Comparison of ENCODE assay signal across 23 mouse cellular contexts in the genomic region with DNA sequence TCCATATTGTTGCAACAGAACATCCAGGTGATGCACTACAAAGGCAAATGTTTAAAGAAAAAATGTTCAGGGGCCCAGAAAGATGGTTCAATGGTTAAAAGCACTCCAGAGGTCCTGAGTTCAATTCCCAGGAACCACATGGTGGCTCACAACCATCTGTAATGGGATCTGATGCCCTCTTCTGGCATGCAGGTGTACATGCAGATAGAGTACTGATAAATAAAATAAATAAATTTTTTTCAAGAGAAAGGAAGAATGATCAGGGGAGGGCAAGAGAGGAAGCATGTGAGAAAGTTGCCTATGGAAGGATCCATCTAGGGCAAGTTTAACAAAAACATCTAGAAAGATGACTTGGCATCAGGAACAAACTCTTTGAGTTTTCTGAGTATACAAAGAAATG. TPM values are rescaled to one million over a fixed set of nuclear protein-coding genes. Genes with fewer than 3 reads are reported as not detected.
A peak's percentile ranks its signal among the peaks of the same experiment; 100 is the strongest.
DNase-seq lines count a peak whose midpoint lies in the region; ATAC-seq and TF ChIP-seq lines count a peak whose summit lies in the region.
"Had no signal": no experiment of that assay in that cellular context is flagged by ENCODE, and none has a peak within 500 bp of the region (broad histone marks: within the 10 kb centered on the region; RNA-seq: fewer than 3 reads in every experiment).

No protein-coding gene starts in this region.

- DNase-seq in heart, adult 2 months: no peak
- no peak for DNase-seq in left cerebral cortex, adult 2 months (ENCODE audit: extremely low spot score in 1 of 2, low spot score in 2 of 2)
- DNase-seq in left cerebral cortex, postnatal 36 days (ENCODE audit: low spot score in 2 of 2): no peak
- no peak for DNase-seq in adrenal gland, adult 2 months
- DNase-seq: adrenal gland, postnatal 25 days; cerebellum, adult 8-10 months; cerebellum, postnatal 14 days; embryo, embryonic 11 days; gastrocnemius, adult 2 months; gastrocnemius, postnatal 25 days; heart, postnatal 10 days; heart, postnatal 4 days had no signal

- no peak overlapping the region for H3K4me2 ChIP-seq in heart, embryonic 11.5 days
- H3K4me2 ChIP-seq: embryonic facial prominence, embryonic 15.5 days; hindbrain, embryonic 12.5 days had no signal

- H3K79me2 ChIP-seq in heart, adult 2 months (replicated peaks; ENCODE audit: control insufficient read depth, insufficient read depth, low read length): no peaks in the 10 kb centered on the region

- H3K27ac ChIP-seq in heart, adult 2 months: no peak overlapping the region
- H3K27ac ChIP-seq in heart, embryonic 11.5 days (ENCODE audit: low read depth, low read length): no peak overlapping the region
- H3K27ac ChIP-seq in left cerebral cortex, adult 2 months: no peak overlapping the region
- H3K27ac ChIP-seq: embryonic facial prominence, embryonic 15.5 days; forebrain, embryonic 10.5 days; gastrocnemius, adult 2 months; hindbrain, embryonic 12.5 days had no signal

- TF ChIP-seq POLR2A in heart, adult 2 months (IDR thresholded peaks at IDR 0.05; ENCODE audit: insufficient read depth, low read depth, low read length): no peak

- no peak overlapping the region for H3K4me3 ChIP-seq in heart, adult 2 months
- H3K4me3 ChIP-seq in heart, embryonic 11.5 days (ENCODE audit: low read depth, low read length): no peak overlapping the region
- H3K4me3 ChIP-seq in left cerebral cortex, adult 2 months: no peak overlapping the region
- no peak overlapping the region for H3K4me3 ChIP-seq in E14TG2a.4 (replicated peaks; ENCODE audit: low read length)
- H3K4me3 ChIP-seq: embryonic facial prominence, embryonic 15.5 days; erythroblast, embryonic 14.5 days; forebrain, embryonic 10.5 days; gastrocnemius, adult 2 months; hindbrain, embryonic 12.5 days had no signal

- H3K9ac ChIP-seq in heart, adult 2 months (ENCODE audit: low read depth, low read length): no peak overlapping the region
- H3K9ac ChIP-seq in heart, embryonic 11.5 days (ENCODE audit: low read depth, low read length): no peak overlapping the region
- H3K9ac ChIP-seq: embryonic facial prominence, embryonic 15.5 days; hindbrain, embryonic 12.5 days had no signal

- peaks cover under 1% of the 10 kb centered on the region for H3K4me1 ChIP-seq in heart, adult 2 months (ENCODE audit: control insufficient read depth, insufficient read depth, low read length)
- no peaks in the 10 kb centered on the region for H3K4me1 ChIP-seq in heart, embryonic 11.5 days (ENCODE audit: control insufficient read depth, insufficient read depth, low read length)
- H3K4me1 ChIP-seq in E14TG2a.4 (replicated peaks; ENCODE audit: low read depth, low read length): peaks cover 10% of the 10 kb centered on the region; the same call in 1 of the 2 replicates

- no peak for TF ChIP-seq EP300 in heart, adult 2 months (IDR thresholded peaks at IDR 0.05; ENCODE audit: insufficient read depth, low read depth, low read length)

- H3K27me3 ChIP-seq in heart, adult 2 months (ENCODE audit: control insufficient read depth, insufficient read depth, low read length): no peaks in the 10 kb centered on the region
- no peaks in the 10 kb centered on the region for H3K27me3 ChIP-seq in heart, embryonic 11.5 days (ENCODE audit: control insufficient read depth, insufficient read depth, low read length)
- peaks cover 10% of the 10 kb centered on the region; the same call in 1 of the 2 replicates for H3K27me3 ChIP-seq in E14TG2a.4 (ENCODE audit: insufficient read depth, low read length)
- H3K27me3 ChIP-seq: embryonic facial prominence, embryonic 15.5 days had no signal

- peak; percentile 31 for TF ChIP-seq CTCF in heart, adult 2 months (IDR thresholded peaks at IDR 0.05)
- TF ChIP-seq CTCF in left cerebral cortex, adult 2 months (IDR thresholded peaks at IDR 0.05): peak; percentile 5; the same call in 1 of the 2 replicates
- TF ChIP-seq CTCF in E14TG2a.4 (conservative IDR thresholded peaks at IDR 0.05; ENCODE audit: low read length): peak; percentile 32

- no peaks in the 10 kb centered on the region for H3K36me3 ChIP-seq in heart, adult 2 months (ENCODE audit: control insufficient read depth, insufficient read depth, low read length)
- no peaks in the 10 kb centered on the region for H3K36me3 ChIP-seq in heart, embryonic 11.5 days (ENCODE audit: control insufficient read depth, insufficient read depth, low read length)
- H3K36me3 ChIP-seq in E14TG2a.4 (ENCODE audit: insufficient read depth, low read length): no peaks in the 10 kb centered on the region
- H3K36me3 ChIP-seq: embryonic facial prominence, embryonic 15.5 days; forebrain, embryonic 10.5 days; hindbrain, embryonic 12.5 days had no signal

- H3K9me3 ChIP-seq in heart, embryonic 11.5 days (replicated peaks; ENCODE audit: control insufficient read depth, low read length): no peaks in the 10 kb centered on the region
- H3K9me3 ChIP-seq in E14TG2a.4 (ENCODE audit: low read length): no peaks in the 10 kb centered on the region
- H3K9me3 ChIP-seq: embryonic facial prominence, embryonic 15.5 days; forebrain, embryonic 10.5 days; hindbrain, embryonic 12.5 days had no signal

- no peak for ATAC-seq in heart, embryonic 11.5 days (replicated peaks; ENCODE audit: insufficient number of reproducible peaks, low FRiP score, low TSS enrichment)
- no peak for ATAC-seq in megakaryocyte, adult 5-6 weeks (ENCODE audit: poor library complexity, severe bottlenecking)
- ATAC-seq: activated CD4-positive, CD25-positive, alpha-beta regulatory T cell, adult 4 months; forebrain, embryonic 14.5 days; hindbrain, embryonic 16.5 days; inflammation-experienced regulatory T-cells, adult 6 months had no signal

- intact Hi-C loops in heart, adult 2 months (cut with DNase I): no loop called here
- intact Hi-C loops in left cerebral cortex, adult 2 months (cut with DNase I): no loop called here
- intact Hi-C loops in left cerebral cortex, postnatal 36 days (cut with DNase I): no loop called here

RNA-seq across cellular contexts. Expression of gene Cops4, which starts 5.5 kb away (rescaled TPM):
- 10 to 100 TPM; 84.8 to 86.2 TPM for total RNA-seq in heart, adult 2 months (2021)
- polyA plus RNA-seq in heart, adult 2 months (2012; rRNA removed): 37.9 and 57.3 TPM in 2 replicates
- polyA plus RNA-seq in heart, embryonic 11.5 days (2014; fragmentation: Nextera tagmentation; extraction: Ambion mirVana): 165 and 180 TPM in 2 replicates
- 10 to 100 TPM; 75.3 to 84.8 TPM for total RNA-seq in left cerebral cortex, adult 2 months (2021)
- 10 to 100 TPM; 79.4 to 83.8 TPM for total RNA-seq in left cerebral cortex, postnatal 36 days (2021)
- 10 to 100 TPM; 78.9 to 79.5 TPM for total RNA-seq in adrenal gland, adult 2 months (2021)
- polyA plus RNA-seq in adrenal gland, adult 2 months (2012; rRNA removed): 8.5 and 8.8 TPM in 2 replicates
- 45.6 and 56.6 TPM in 2 replicates for total RNA-seq in megakaryocyte, adult 5-6 weeks (2015)
- total RNA-seq in megakaryocyte, adult 5-6 weeks (2017): 81.4 and 81.5 TPM in 2 replicates

RNA-seq across cellular contexts. Expression of gene Lin54, which starts 12.1 kb away (rescaled TPM):
- 1 to 10 TPM; 7.2 to 8.3 TPM for total RNA-seq in heart, adult 2 months (2021)
- 3.1 and 3.4 TPM in 2 replicates for polyA plus RNA-seq in heart, adult 2 months (2012; rRNA removed)
- polyA plus RNA-seq in heart, embryonic 11.5 days (2014; fragmentation: Nextera tagmentation; extraction: Ambion mirVana): 13.0 and 14.1 TPM in 2 replicates
- 10 to 100 TPM; 22.0 to 24.2 TPM for total RNA-seq in left cerebral cortex, adult 2 months (2021)
- 10 to 100 TPM; 21.8 to 22.0 TPM for total RNA-seq in left cerebral cortex, postnatal 36 days (2021)
- 10 to 100 TPM in 1 of 2 experiments, 1 to 10 TPM in 1; 8.6 to 14.6 TPM for total RNA-seq in adrenal gland, adult 2 months (2021)
- 1.8 and 2.7 TPM in 2 replicates for polyA plus RNA-seq in adrenal gland, adult 2 months (2012; rRNA removed)
- total RNA-seq in megakaryocyte, adult 5-6 weeks (2015): 36.7 and 39.9 TPM in 2 replicates
- 42.2 and 45.1 TPM in 2 replicates for total RNA-seq in megakaryocyte, adult 5-6 weeks (2017)

RNA-seq across cellular contexts. Expression of gene Plac8, which starts 59.5 kb away (rescaled TPM):
- total RNA-seq in heart, adult 2 months (2021): 1 to 10 TPM; 1.5 to 3.1 TPM
- 3.7 and 8.0 TPM in 2 replicates for polyA plus RNA-seq in heart, adult 2 months (2012; rRNA removed)
- polyA plus RNA-seq in heart, embryonic 11.5 days (2014; fragmentation: Nextera tagmentation; extraction: Ambion mirVana): 7.1 and 8.2 TPM in 2 replicates
- not detected for total RNA-seq in left cerebral cortex, adult 2 months (2021)
- total RNA-seq in left cerebral cortex, postnatal 36 days (2021): not detected
- total RNA-seq in adrenal gland, adult 2 months (2021): 10 to 100 TPM in 1 of 2 experiments, 1 to 10 TPM in 1; 5.7 to 11.3 TPM
- polyA plus RNA-seq in adrenal gland, adult 2 months (2012; rRNA removed): 5.0 and 5.1 TPM in 2 replicates
- total RNA-seq in megakaryocyte, adult 5-6 weeks (2015): 1,942 and 2,045 TPM in 2 replicates
- total RNA-seq in megakaryocyte, adult 5-6 weeks (2017): 1,369 and 1,731 TPM in 2 replicates
- total RNA-seq: gastrocnemius, adult 2 months had no signal

Comparison
In these comparisons a context has a peak if more than half of its experiments do, and no peak if none do; other contexts are left out.
1. RNA of gene Plac8, which starts 59.5 kb away (total RNA-seq): 1,369 to 2,045 TPM in megakaryocyte, adult 5-6 weeks; 5.7 to 11.3 TPM in adrenal gland, adult 2 months, 1.5 to 3.1 TPM in heart, adult 2 months, not detected in left cerebral cortex, adult 2 months and not detected in left cerebral cortex, postnatal 36 days; every median in the first group is over 100 times any median in the second.
2. Peak in every context shown above with its lines, with median percentiles within 50 percentile points of each other: CTCF ChIP-seq.